Mouse (Mus musculus): ENCODE measurements around the gene Twist1. TPM values are rescaled to one million over a fixed set of nuclear protein-coding genes. Genes with fewer than 3 reads are reported as not detected.

Twist1 gene
- total and polyA plus RNA-seq, 3 experiments, result not detected

DNA sequence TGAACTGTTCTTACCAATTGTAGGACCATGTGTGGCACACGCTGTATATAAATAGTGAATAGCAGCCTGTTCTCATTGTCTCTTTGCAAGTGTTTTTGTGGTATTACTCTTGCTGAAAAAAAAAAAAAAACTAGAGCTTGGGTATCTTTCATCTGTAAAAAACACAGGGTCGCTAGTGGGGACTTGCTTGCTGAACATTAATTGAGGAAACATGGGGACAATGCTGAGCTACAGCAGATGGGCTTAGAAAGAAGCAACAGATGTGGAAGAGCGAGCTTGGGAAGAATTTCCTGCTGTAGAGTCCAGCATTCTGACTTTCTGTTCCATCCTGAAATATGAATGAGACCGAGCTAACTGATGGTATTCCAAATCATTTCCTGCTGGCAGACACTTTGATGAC, 22.7 kb downstream of the Twist1 start:
- no peaks in the 10 kb centered on the region for H3K4me1 ChIP-seq (ENCODE audit: control insufficient read depth in 1 of 2, insufficient read depth in 2 of 2)
- no peaks in the 10 kb centered on the region for H3K27me3 ChIP-seq (replicated peaks)
- H3K4me3 ChIP-seq (replicated peaks in 1 of 3; ENCODE audit: low read depth in 2 of 3, low read length in 2 of 3, poor library complexity in 1 of 3), result no peak overlapping the region
- H3K27ac ChIP-seq (ENCODE audit: insufficient read depth, low read depth), result no peak overlapping the region
- DNase-seq (ENCODE audit: extremely low read depth), result no peak
- dilution Hi-C loops (cut with MboI; ENCODE audit: extremely low pct_ligation_motif_present, extremely low pct_unique_long_range_greater_than_20kb, low sequenced_read_pairs) (no loop called here), in situ Hi-C loops (cut with MboI; ENCODE audit: low pct_ligation_motif_present, low pct_unique_long_range_greater_than_20kb, low sequenced_read_pairs) (no loop called here)
- H3K9me3 ChIP-seq (replicated peaks; ENCODE audit: low read length), result no peaks in the 10 kb centered on the region
- no peak overlapping the region for H3K9ac ChIP-seq (ENCODE audit: insufficient read depth, low read depth)
- H3K4me2 ChIP-seq (ENCODE audit: insufficient read depth, low read depth, poor library complexity, severe bottlenecking), result no peak overlapping the region
- H3K36me3 ChIP-seq (replicated peaks in 1 of 2; ENCODE audit: control insufficient read depth in 1 of 2, insufficient read depth in 1 of 2, low read length in 1 of 2), result no peaks in the 10 kb centered on the region
- H3K79me2 ChIP-seq (replicated peaks; ENCODE audit: control insufficient read depth, extremely low read depth, insufficient read depth, poor library complexity, severe bottlenecking), result no peaks in the 10 kb centered on the region
- TF ChIP-seq E2F4 (IDR thresholded peaks at IDR 0.05; ENCODE audit: insufficient replicate concordance, low read depth, low read length) (no peak), ZC3H11A (IDR thresholded peaks at IDR 0.05; ENCODE audit: low read depth, low read length) (no peak), GABPA (IDR thresholded peaks at IDR 0.05; ENCODE audit: insufficient replicate concordance, low read depth, low read length) (no peak), PAX5 (IDR thresholded peaks at IDR 0.05; ENCODE audit: low read length) (no peak), ZKSCAN1 (IDR thresholded peaks at IDR 0.05; ENCODE audit: borderline replicate concordance, low read depth, low read length) (no peak), BHLHE40 (IDR thresholded peaks at IDR 0.05; ENCODE audit: low read depth, low read length) (no peak), NRF1 (IDR thresholded peaks at IDR 0.05; ENCODE audit: low read depth, low read length) (no peak), ZMIZ1 (IDR thresholded peaks at IDR 0.05; ENCODE audit: low read depth, low read length) (no peak), MAFK (IDR thresholded peaks at IDR 0.05; ENCODE audit: insufficient replicate concordance, low read length) (no peak), ZNF384 (IDR thresholded peaks at IDR 0.05; ENCODE audit: low read depth, low read length) (no peak), CTCF (conservative IDR thresholded peaks at IDR 0.05 in 1 of 2, IDR thresholded peaks at IDR 0.05 in 1 of 2; ENCODE audit: low read depth in 2 of 2, low read length in 2 of 2) (no peak), JUN (IDR thresholded peaks at IDR 0.05; ENCODE audit: insufficient read depth, low read depth, low read length) (no peak), MYC (IDR thresholded peaks at IDR 0.05; ENCODE audit: low read depth, low read length) (no peak), RAD21 (IDR thresholded peaks at IDR 0.05; ENCODE audit: low read depth, low read length) (no peak), USF2 (conservative IDR thresholded peaks at IDR 0.05; ENCODE audit: low read depth, low read length) (no peak), POLR2AphosphoS2 (IDR thresholded peaks at IDR 0.05; ENCODE audit: low read depth, low read length) (no peak), MXI1 (IDR thresholded peaks at IDR 0.05; ENCODE audit: low read depth, low read length) (no peak), CHD2 (IDR thresholded peaks at IDR 0.05; ENCODE audit: low read length) (no peak)

DNA sequence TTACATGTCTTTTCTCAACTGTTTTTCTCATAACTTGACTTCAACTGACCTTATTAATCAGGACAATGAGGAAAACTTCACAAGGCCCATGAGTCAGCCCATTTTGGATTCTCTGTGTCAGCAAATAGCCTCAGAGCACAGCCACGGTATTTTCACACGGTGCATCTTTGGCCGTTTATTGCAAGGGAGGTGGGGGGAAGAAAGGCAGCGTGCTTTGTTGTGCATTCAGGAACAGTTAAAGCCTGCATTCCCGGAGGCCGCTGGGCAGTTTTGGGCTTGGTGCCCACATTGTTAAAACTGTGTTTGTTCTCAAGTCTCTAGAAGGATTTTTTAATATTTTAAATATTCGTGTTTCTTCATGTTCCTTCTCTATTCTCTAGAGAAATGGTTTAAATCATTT, 24.0 kb downstream of the Twist1 start:
- H3K4me3 ChIP-seq (replicated peaks in 1 of 3; ENCODE audit: low read depth in 2 of 3, low read length in 2 of 3, poor library complexity in 1 of 3), result no peak overlapping the region
- TF ChIP-seq GABPA (IDR thresholded peaks at IDR 0.05; ENCODE audit: insufficient replicate concordance, low read depth, low read length), result no peak
- no peak for TF ChIP-seq KAT2A (IDR thresholded peaks at IDR 0.05; ENCODE audit: insufficient replicate concordance, low read length)
- no peak for TF ChIP-seq ETS1 (conservative IDR thresholded peaks at IDR 0.05; ENCODE audit: low read depth, low read length)
- TF ChIP-seq CHD2 (IDR thresholded peaks at IDR 0.05; ENCODE audit: low read length), result no peak
- no peak for TF ChIP-seq HCFC1 (IDR thresholded peaks at IDR 0.05; ENCODE audit: low read depth, low read length)
- no peak for TF ChIP-seq NRF1 (IDR thresholded peaks at IDR 0.05; ENCODE audit: low read depth, low read length)
- no peak for TF ChIP-seq TBP (conservative IDR thresholded peaks at IDR 0.05; ENCODE audit: low read depth, low read length)
- no peak for TF ChIP-seq NELFE (IDR thresholded peaks at IDR 0.05; ENCODE audit: low read depth, low read length)
- TF ChIP-seq JUN (IDR thresholded peaks at IDR 0.05; ENCODE audit: insufficient read depth, low read depth, low read length), result no peak
- TF ChIP-seq IRF4 (IDR thresholded peaks at IDR 0.05; ENCODE audit: low read depth, low read length), result no peak
- no peak for TF ChIP-seq RCOR1 (conservative IDR thresholded peaks at IDR 0.05; ENCODE audit: low read depth, low read length)
- TF ChIP-seq PAX5 (IDR thresholded peaks at IDR 0.05; ENCODE audit: low read length), result no peak
- TF ChIP-seq USF1 (IDR thresholded peaks at IDR 0.05; ENCODE audit: low read depth, low read length), result no peak
- TF ChIP-seq ELF1 (IDR thresholded peaks at IDR 0.05; ENCODE audit: low read depth, low read length), result no peak
- TF ChIP-seq CTCF (conservative IDR thresholded peaks at IDR 0.05 in 1 of 2, IDR thresholded peaks at IDR 0.05 in 1 of 2; ENCODE audit: low read depth in 2 of 2, low read length in 2 of 2), result no peak
- H3K27me3 ChIP-seq (replicated peaks), result no peaks in the 10 kb centered on the region
- H3K9ac ChIP-seq (ENCODE audit: insufficient read depth, low read depth), result no peak overlapping the region
- dilution Hi-C loops (cut with MboI; ENCODE audit: extremely low pct_ligation_motif_present, extremely low pct_unique_long_range_greater_than_20kb, low sequenced_read_pairs), result no loop called here
- no peaks in the 10 kb centered on the region for H3K79me2 ChIP-seq (replicated peaks; ENCODE audit: control insufficient read depth, extremely low read depth, insufficient read depth, poor library complexity, severe bottlenecking)
- H3K4me1 ChIP-seq (ENCODE audit: control insufficient read depth in 1 of 2, insufficient read depth in 2 of 2), result no peaks in the 10 kb centered on the region
- no peaks in the 10 kb centered on the region for H3K36me3 ChIP-seq (replicated peaks in 1 of 2; ENCODE audit: control insufficient read depth in 1 of 2, insufficient read depth in 1 of 2, low read length in 1 of 2)
- no peaks in the 10 kb centered on the region for H3K9me3 ChIP-seq (replicated peaks; ENCODE audit: low read length)
- no peak overlapping the region for H3K4me2 ChIP-seq (ENCODE audit: insufficient read depth, low read depth, poor library complexity, severe bottlenecking)
- DNase-seq (ENCODE audit: extremely low read depth), result no peak
- in situ Hi-C loops (cut with MboI; ENCODE audit: low pct_ligation_motif_present, low pct_unique_long_range_greater_than_20kb, low sequenced_read_pairs), result no loop called here
- no peak overlapping the region for H3K27ac ChIP-seq (ENCODE audit: insufficient read depth, low read depth)

All from CH12.LX (cell line).